Mouse (Mus musculus) embryonic facial prominence, embryonic 12.5 days (tissue): ENCODE results near the gene Slc25a5. TPM values are rescaled to one million over a fixed set of nuclear protein-coding genes. Genes with fewer than 3 reads are reported as not detected.

Experiments
- ATAC-seq: fragments of 200-750 bp; cut with Nextera tagmentation; 2 replicates; pipeline ENCODE4 v1.8.0; 2017; ENCODE audit not compliant: insufficient number of reproducible peaks, insufficient read depth, low FRiP score, low TSS enrichment
- H3K27ac ChIP-seq: fragments of 300-500 bp; sonication (generic); 2 replicates; pipeline ENCODE4 v1.5.1; 2016; ENCODE audit warnings: mild to moderate bottlenecking
- H3K27me3 ChIP-seq: fragments of 300-500 bp; sonication (generic); 2 replicates; pipeline ENCODE4 v1.6.1; 2016; ENCODE audit warnings: mild to moderate bottlenecking, moderate library complexity
- H3K36me3 ChIP-seq: fragments of 300-500 bp; sonication (generic); 2 replicates; pipeline ENCODE4 v1.6.1; 2016; ENCODE audit warnings: mild to moderate bottlenecking
- H3K4me1 ChIP-seq: fragments of 300-500 bp; sonication (generic); 2 replicates; pipeline ENCODE4 v1.6.1; 2016
- H3K4me2 ChIP-seq: fragments of 300-500 bp; sonication (generic); replicated peaks from 2 replicates; pipeline ENCODE4 v1.6.1; 2016; ENCODE audit warnings: mild to moderate bottlenecking, moderate library complexity
- H3K4me3 ChIP-seq: fragments of 300-500 bp; sonication (generic); 2 replicates; pipeline ENCODE4 v1.5.1; 2016; ENCODE audit warnings: mild to moderate bottlenecking
- H3K9ac ChIP-seq: fragments of 300-500 bp; sonication (generic); 2 replicates; pipeline ENCODE4 v1.6.1; 2016; ENCODE audit warnings: mild to moderate bottlenecking, moderate library complexity
- H3K9me3 ChIP-seq: fragments of 300-500 bp; sonication (generic); 2 replicates; pipeline ENCODE4 v1.6.1; 2016; ENCODE audit warnings: mild to moderate bottlenecking, moderate library complexity
- WGBS: fragments of 180-500 bp; shearing (Covaris S2); methylation state at CpG from one replicate; pipeline ENCODE4 v1.1.7; 2016; 5-methylcytosine and 5-hydroxymethylcytosine counted together
- polyA plus RNA-seq: library from polyadenylated mRNA; unstranded; fragments of >200 nt; fragmentation: Nextera tagmentation; extraction: Ambion mirVana; gene quantifications from 2 replicates; pipeline ENCODE4 v1.2.1, GENCODE M21; 2016

Slc25a5 gene
- polyA plus RNA-seq, 1 experiment from 2014 or later = 398 TPM

GRCm38 (mm10) chrX:36804196-36804595 lies 8.7 kb downstream of the Slc25a5 start:
- no peak for ATAC-seq
- Histone ChIP-seq H3K27ac (no peak overlapping the region), H3K4me1 (no peaks in the 10 kb centered on the region), H3K36me3 (no peaks in the 10 kb centered on the region), H3K27me3 (no peaks in the 10 kb centered on the region), H3K4me3 (no peak overlapping the region), H3K4me2 (no peak overlapping the region), H3K9ac (no peak overlapping the region), H3K9me3 (no peaks in the 10 kb centered on the region)
- 41% methylated on average over 5 of the region's 5 CpGs for WGBS

DNA sequence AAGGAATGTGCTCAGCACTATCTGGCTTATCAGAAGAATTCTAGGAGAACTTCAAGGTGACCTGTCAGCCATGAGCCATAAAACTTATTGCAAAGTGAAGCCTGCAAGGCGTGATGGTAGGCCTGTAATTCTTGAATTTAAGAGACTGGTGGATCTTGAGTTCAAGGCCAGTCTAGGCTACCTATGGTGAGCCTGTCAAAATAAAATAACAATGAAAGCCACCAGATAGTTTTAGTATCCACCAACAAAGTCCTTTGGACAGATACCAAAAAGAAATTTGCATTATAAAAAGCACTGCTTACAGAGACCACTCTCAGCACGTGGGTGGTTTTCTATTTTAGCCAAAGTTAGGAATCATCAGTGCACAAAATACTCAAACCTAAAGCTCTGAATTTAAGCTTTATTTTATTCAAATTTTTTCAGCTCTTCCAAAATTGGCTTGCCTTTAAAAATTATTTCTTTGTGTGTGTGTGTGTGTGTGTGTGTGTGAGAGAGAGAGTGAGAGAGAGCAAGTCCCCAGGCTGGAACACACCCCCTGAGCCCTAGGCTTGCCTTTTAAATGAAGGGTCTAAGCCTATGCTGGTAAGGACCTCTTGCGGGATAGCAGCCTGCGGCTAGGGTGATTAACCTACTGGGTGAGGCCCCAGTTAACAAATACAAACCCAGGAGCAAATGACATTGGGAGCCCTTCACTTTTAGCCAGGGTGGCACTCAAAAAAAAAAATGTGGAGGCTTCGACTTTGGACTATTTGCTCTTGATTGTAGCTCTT lies 10.2 kb downstream of the Slc25a5 start:
- Histone ChIP-seq H3K36me3 (no peaks in the 10 kb centered on the region), H3K9me3 (no peaks in the 10 kb centered on the region), H3K4me2 (no peak overlapping the region), H3K4me3 (no peak overlapping the region), H3K27ac (no peak overlapping the region), H3K27me3 (no peaks in the 10 kb centered on the region), H3K9ac (no peak overlapping the region), H3K4me1 (no peaks in the 10 kb centered on the region)
- WGBS = 59% methylated on average over 5 of the region's 5 CpGs
- no peak for ATAC-seq

GRCm38 (mm10) chrX:36807360-36808317 lies 12.2 kb downstream of the Slc25a5 start:
- Histone ChIP-seq H3K4me3 (peak overlapping the region; percentile 33), H3K27ac (peak overlapping the region; percentile 50; the same call in 1 of the 2 replicates), H3K9me3 (no peaks in the 10 kb centered on the region), H3K4me2 (peak overlapping the region; percentile 39), H3K4me1 (no peaks in the 10 kb centered on the region), H3K9ac (no peak overlapping the region), H3K36me3 (no peaks in the 10 kb centered on the region), H3K27me3 (no peaks in the 10 kb centered on the region)
- peak; percentile 91 for ATAC-seq
- 23% methylated on average over 45 of the region's 45 CpGs for WGBS

DNA sequence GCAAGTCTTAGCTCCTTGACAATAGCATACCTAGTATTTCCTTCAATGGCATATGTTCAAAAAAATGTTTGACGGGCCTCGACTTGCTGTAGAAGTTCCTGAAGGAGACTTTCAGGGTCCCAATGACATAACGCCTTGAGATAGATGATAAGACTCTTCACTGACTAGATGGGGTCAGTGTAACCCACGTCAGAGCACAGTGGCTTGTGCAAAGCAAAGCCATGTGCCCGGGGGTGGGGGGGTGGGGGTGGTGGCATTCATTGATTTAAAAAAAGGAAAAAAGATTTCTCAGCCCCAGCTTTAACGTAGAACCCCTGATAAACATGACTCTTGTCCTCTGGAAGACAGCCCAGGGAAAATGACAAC lies 12.8 kb downstream of the Slc25a5 start:
- peak overlapping the region; percentile 33 for H3K4me3 ChIP-seq
- H3K27me3 ChIP-seq = no peaks in the 10 kb centered on the region
- no peaks in the 10 kb centered on the region for H3K4me1 ChIP-seq
- no peak overlapping the region for H3K9ac ChIP-seq
- peak overlapping the region; percentile 50; the same call in 1 of the 2 replicates for H3K27ac ChIP-seq
- H3K36me3 ChIP-seq = no peaks in the 10 kb centered on the region
- 63% methylated on average over 6 of the region's 6 CpGs for WGBS
- peak overlapping the region; percentile 39 for H3K4me2 ChIP-seq
- no peaks in the 10 kb centered on the region for H3K9me3 ChIP-seq
- peak; percentile 47; the same call in 1 of the 2 replicates for ATAC-seq

DNA sequence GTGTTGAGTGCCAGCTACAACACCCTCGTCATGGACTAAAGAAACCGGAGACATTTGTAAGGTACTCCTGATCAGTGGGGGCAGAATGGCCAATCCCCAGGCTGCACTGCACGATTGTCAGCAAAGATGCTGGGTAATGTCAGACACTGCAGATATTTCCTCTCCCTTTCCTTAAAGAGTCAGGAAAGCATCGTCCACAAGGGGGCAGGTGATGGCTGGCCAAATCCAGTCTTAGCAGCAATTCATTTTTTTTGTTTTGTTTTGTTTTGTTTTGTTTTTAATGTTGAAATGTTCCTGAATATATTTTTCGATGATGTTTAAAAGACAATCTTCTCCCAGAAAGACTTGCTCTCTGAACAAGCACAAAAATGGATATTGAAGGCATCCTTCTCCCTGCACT lies 15.9 kb downstream of the Slc25a5 start:
- Histone ChIP-seq H3K9me3 (no peaks in the 10 kb centered on the region), H3K27me3 (no peaks in the 10 kb centered on the region), H3K36me3 (no peaks in the 10 kb centered on the region), H3K4me3 (no peak overlapping the region), H3K27ac (no peak overlapping the region), H3K4me1 (no peaks in the 10 kb centered on the region), H3K9ac (no peak overlapping the region), H3K4me2 (no peak overlapping the region)
- no peak for ATAC-seq
- 47% methylated on average over 5 of the region's 5 CpGs for WGBS

DNA sequence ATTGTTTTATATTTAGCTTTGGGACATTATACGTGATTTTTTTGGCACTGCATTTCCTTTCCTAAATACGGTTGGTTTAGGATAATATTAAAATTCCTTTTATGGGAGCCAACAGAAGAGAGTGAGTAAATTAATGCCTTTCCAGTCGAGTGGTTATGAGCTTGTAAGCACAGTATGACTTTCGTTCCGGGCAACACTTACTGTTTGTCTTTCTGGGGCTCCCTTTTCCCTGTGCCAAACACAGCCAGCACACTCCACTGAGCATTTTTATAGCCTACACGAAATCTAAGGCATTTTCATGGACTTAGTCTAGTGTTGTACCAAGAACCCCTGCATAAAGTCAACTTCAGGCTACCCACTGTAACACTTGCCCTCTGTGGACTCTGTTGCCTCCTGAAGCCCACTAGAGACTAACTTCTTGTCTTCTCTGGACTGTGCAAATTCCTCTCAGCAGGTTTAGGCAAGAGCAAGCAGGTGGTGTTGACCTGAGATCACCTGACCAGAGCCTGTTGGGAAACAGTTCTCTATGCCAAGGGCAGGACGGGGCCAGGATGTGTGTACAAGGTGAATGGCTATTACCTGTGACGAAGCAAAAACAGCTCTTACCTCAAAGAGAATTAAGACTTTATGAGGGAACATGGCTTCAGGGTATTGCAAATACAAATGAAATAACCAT lies 18.8 kb downstream of the Slc25a5 start:
- ATAC-seq = no peak
- no peak overlapping the region for H3K27ac ChIP-seq
- WGBS = 83% methylated on average over 8 of the region's 8 CpGs

DNA sequence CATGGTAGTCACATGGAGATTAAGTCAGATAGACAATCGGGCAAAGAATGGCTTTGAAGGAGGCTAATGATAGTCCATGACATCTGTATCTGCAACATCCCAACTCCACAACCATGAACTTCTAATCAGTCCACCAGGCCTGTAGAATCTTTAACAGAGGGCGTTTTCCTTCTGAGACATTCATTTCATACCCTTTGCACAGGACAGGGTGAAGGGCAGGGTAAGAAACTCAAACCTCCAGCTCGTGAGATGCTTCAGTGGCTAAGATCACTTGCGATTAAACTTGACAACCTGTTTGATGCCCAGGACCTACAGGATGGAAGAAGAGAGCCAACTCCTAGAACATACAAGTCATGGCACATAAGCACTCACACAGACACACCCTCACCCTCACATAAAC lies 19.6 kb downstream of the Slc25a5 start:
- ATAC-seq = no peak
- H3K4me1 ChIP-seq = no peaks in the 10 kb centered on the region; the same call in 1 of the 2 replicates

More for the DNA sequence above, 18.8 kb downstream of the Slc25a5 start:
- Histone ChIP-seq H3K4me3 (no peak overlapping the region), H3K36me3 (no peaks in the 10 kb centered on the region), H3K4me1 (no peaks in the 10 kb centered on the region; the same call in 1 of the 2 replicates), H3K9ac (no peak overlapping the region), H3K4me2 (no peak overlapping the region), H3K27me3 (no peaks in the 10 kb centered on the region), H3K9me3 (no peaks in the 10 kb centered on the region)

DNA sequence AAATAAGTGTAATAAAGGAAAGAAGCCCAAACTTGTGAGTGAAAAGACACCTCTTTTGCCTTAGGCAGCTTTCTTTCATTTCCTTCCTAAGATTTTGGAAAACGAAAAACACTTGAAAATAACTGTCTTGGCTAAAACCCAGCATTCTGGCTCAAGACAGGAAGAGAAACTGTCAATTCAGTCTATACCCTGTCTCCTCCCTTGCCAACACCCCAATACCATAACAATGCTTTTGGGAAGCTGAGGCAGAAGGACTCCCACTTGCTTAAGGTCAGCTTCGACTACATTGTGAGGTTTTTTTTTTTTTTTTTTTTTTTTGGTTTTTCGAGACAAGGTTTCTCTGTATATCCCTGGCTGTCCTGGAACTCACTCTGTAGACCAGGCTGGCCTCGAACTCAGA lies 20.0 kb downstream of the Slc25a5 start:
- Histone ChIP-seq H3K9me3 (no peaks in the 10 kb centered on the region), H3K36me3 (no peaks in the 10 kb centered on the region), H3K27me3 (no peaks in the 10 kb centered on the region), H3K4me2 (no peak overlapping the region), H3K4me1 (no peaks in the 10 kb centered on the region; the same call in 1 of the 2 replicates), H3K9ac (no peak overlapping the region), H3K4me3 (no peak overlapping the region), H3K27ac (no peak overlapping the region)
- WGBS = 85% methylated on average over 4 of the region's 4 CpGs
- ATAC-seq = no peak

More for the DNA sequence above, 19.6 kb downstream of the Slc25a5 start:
- Histone ChIP-seq H3K9me3 (no peaks in the 10 kb centered on the region), H3K9ac (no peak overlapping the region), H3K36me3 (no peaks in the 10 kb centered on the region), H3K4me3 (no peak overlapping the region), H3K27ac (no peak overlapping the region), H3K27me3 (no peaks in the 10 kb centered on the region), H3K4me2 (no peak overlapping the region)
- WGBS = 78% methylated on average over 4 of the region's 4 CpGs

DNA sequence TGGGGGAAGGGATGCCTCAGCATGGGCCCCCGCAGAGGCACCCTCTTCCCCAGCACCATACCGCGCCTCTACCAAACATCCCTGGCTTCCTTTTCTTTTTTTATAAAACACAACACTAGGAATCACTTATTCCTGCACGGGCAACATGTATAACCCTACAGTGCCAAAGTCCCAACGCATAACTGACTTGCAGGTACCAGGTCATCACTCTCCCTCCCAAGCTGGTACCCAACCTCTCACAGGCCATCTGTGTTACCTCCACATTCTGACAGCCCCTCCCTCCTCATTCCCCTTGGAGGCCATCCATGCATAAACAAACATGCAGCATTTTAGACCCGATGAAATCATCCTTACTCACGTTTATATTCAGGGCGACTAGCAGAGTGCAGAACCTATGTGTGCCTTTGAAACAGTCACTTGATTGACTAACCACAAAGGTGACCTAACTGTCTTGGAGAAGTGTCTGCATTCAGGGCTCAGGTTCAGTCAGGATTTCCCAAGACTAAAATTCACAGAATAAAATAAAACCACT lies 21.0 kb downstream of the Slc25a5 start:
- peak overlapping the region; percentile 43 for H3K4me2 ChIP-seq
- no peaks in the 10 kb centered on the region for H3K9me3 ChIP-seq
- WGBS = 38% methylated on average over 8 of the region's 8 CpGs
- ATAC-seq = no peak
- H3K36me3 ChIP-seq = no peaks in the 10 kb centered on the region
- H3K9ac ChIP-seq = no peak overlapping the region
- H3K27me3 ChIP-seq = no peaks in the 10 kb centered on the region
- no peak overlapping the region for H3K4me3 ChIP-seq
- no peaks in the 10 kb centered on the region; the same call in 1 of the 2 replicates for H3K4me1 ChIP-seq
- peak overlapping the region; percentile 81 for H3K27ac ChIP-seq

GRCm38 (mm10) chrX:36816953-36817441 lies 21.5 kb downstream of the Slc25a5 start:
- WGBS = 9% methylated on average over 10 of the region's 10 CpGs
- Histone ChIP-seq H3K9me3 (no peaks in the 10 kb centered on the region), H3K27me3 (no peaks in the 10 kb centered on the region), H3K27ac (peak overlapping the region; percentile 81), H3K4me3 (0 out of 2 replicates have a peak overlapping the region, but pooled peaks have one; percentile 9), H3K9ac (no peak overlapping the region), H3K4me1 (no peaks in the 10 kb centered on the region; the same call in 1 of the 2 replicates), H3K36me3 (no peaks in the 10 kb centered on the region), H3K4me2 (peak overlapping the region; percentile 43)
- ATAC-seq = peak; percentile 87

- ATAC-seq = no peak
- H3K4me2 ChIP-seq = no peak overlapping the region
- H3K9me3 ChIP-seq = no peaks in the 10 kb centered on the region
- H3K4me1 ChIP-seq = no peaks in the 10 kb centered on the region; the same call in 1 of the 2 replicates
- H3K9ac ChIP-seq = no peak overlapping the region
- H3K36me3 ChIP-seq = no peaks in the 10 kb centered on the region
- H3K4me3 ChIP-seq = no peak overlapping the region
- H3K27ac ChIP-seq = no peak overlapping the region
- 42% methylated on average over 3 of the region's 4 CpGs for WGBS
- no peaks in the 10 kb centered on the region for H3K27me3 ChIP-seq
Measured at GRCm38 (mm10) chrX:36819575-36819974, 24.1 kb downstream of the Slc25a5 start.
